Comparison of ENCODE assay signal across 26 mouse cellular contexts in the genomic region with DNA sequence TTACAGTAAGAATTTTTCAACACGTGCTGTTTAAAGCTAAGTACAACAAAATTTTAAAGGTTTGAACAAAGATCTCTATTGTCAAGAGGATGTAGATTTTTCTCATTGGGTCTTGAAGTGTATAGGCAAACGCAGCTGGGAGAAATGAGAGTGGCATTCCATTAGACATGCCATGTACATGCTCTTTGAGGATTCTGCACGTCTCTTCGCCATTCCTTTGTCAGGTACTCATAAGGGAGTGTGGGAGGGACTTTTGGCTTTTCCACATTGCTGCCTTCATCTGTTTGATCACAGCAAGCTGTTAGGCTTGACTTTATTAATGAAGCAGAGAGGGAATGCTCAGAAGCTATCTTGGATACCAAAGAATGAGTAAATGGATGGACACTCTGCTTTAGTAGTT. TPM values are rescaled to one million over a fixed set of nuclear protein-coding genes. Genes with fewer than 3 reads are reported as not detected.
"Had no signal": no experiment of that assay in that cellular context is flagged by ENCODE, and none has a peak within 500 bp of the region (broad histone marks: within the 10 kb centered on the region; RNA-seq: fewer than 3 reads in every experiment).

No protein-coding gene starts in this region.

- H3K4me2 ChIP-seq: heart, embryonic 11.5 days; heart, embryonic 13.5 days; heart, embryonic 15.5 days; hindbrain, embryonic 13.5 days; intestine, embryonic 15.5 days; limb, embryonic 13.5 days; limb, embryonic 15.5 days; liver, embryonic 12.5 days had no signal

- H3K36me3 ChIP-seq: heart, embryonic 13.5 days; heart, embryonic 15.5 days; hindbrain, embryonic 13.5 days; intestine, embryonic 15.5 days; limb, embryonic 13.5 days; limb, embryonic 15.5 days; liver, embryonic 12.5 days had no signal

- H3K27me3 ChIP-seq: heart, embryonic 13.5 days; heart, embryonic 15.5 days; intestine, embryonic 15.5 days; limb, embryonic 15.5 days; liver, embryonic 12.5 days had no signal

- H3K9me3 ChIP-seq: heart, embryonic 13.5 days; heart, embryonic 15.5 days; hindbrain, embryonic 13.5 days; intestine, embryonic 15.5 days; limb, embryonic 13.5 days; limb, embryonic 15.5 days; liver, embryonic 12.5 days had no signal

- ATAC-seq: hindbrain, embryonic 16.5 days; inflammation-experienced regulatory T-cells, adult 6 months; intestine, embryonic 15.5 days; intestine, postnatal 0 days; liver, embryonic 12.5 days had no signal

- H3K9ac ChIP-seq: heart, embryonic 13.5 days; heart, embryonic 15.5 days; hindbrain, embryonic 13.5 days; intestine, embryonic 15.5 days; limb, embryonic 13.5 days; limb, embryonic 15.5 days; liver, embryonic 12.5 days; liver, embryonic 14.5 days had no signal

- H3K4me3 ChIP-seq: heart, adult 2 months; heart, embryonic 13.5 days; heart, embryonic 15.5 days; hindbrain, embryonic 13.5 days; intestine, embryonic 15.5 days; layer of hippocampus, adult 2 months; limb, embryonic 13.5 days; limb, embryonic 15.5 days; liver, embryonic 12.5 days had no signal

- H3K27ac ChIP-seq: heart, adult 2 months; heart, embryonic 13.5 days; heart, embryonic 15.5 days; hindbrain, embryonic 13.5 days; intestine, embryonic 15.5 days; layer of hippocampus, adult 2 months; limb, embryonic 13.5 days; limb, embryonic 15.5 days; liver, embryonic 12.5 days; liver, embryonic 14.5 days had no signal

- DNase-seq: gastrocnemius, postnatal 14 days; gastrocnemius, postnatal 36 days; heart, adult 11 months; heart, adult 2 months; heart, postnatal 14 days; heart, postnatal 36 days; kidney, adult 18-20 months; kidney, adult 8-10 months; kidney, postnatal 10 days; kidney, postnatal 25 days; kidney, postnatal 4 days; layer of hippocampus, postnatal 36 days; left cerebral cortex, postnatal 4 days had no signal

- H3K4me1 ChIP-seq: heart, embryonic 13.5 days; heart, embryonic 15.5 days; hindbrain, embryonic 13.5 days; intestine, embryonic 15.5 days; limb, embryonic 13.5 days; limb, embryonic 15.5 days; liver, embryonic 12.5 days had no signal

RNA-seq across cellular contexts. Expression of a gene that starts 19.4 kb away (rescaled TPM):
- polyA plus RNA-seq: inflammation-experienced regulatory T-cells, adult 6 months had no signal

RNA-seq across cellular contexts. Expression of a gene that starts 20.7 kb away (rescaled TPM):
- polyA plus RNA-seq: inflammation-experienced regulatory T-cells, adult 6 months had no signal
